Mouse (Mus musculus) G1E-ER4 (cell line): ENCODE results near the gene Ms4a13. TPM values are rescaled to one million over a fixed set of nuclear protein-coding genes. Genes with fewer than 3 reads are reported as not detected.
"Not testable (repeated sequence)": the region's sequence is repeated elsewhere in the genome, so short reads cannot be mapped to it uniquely, and the experiment has no call there.

Experiments
- GATA1 ChIP-seq: IDR thresholded peaks from one replicate; pipeline ENCODE4 v1.8.0; 2012; ENCODE audit warnings: low read length, inconsistent platforms
- polyA plus RNA-seq: library from polyadenylated mRNA; stranded (reverse); fragments of >175 nt; gene quantifications from 2 replicates; pipeline ENCODE4 v1.2.3, GENCODE M21; 2012

Gene Ms4a13
- polyA plus RNA-seq: not detected in 2 replicates

GRCm38 (mm10) chr19:11196546-11196945 is at the start of gene Ms4a13:
Ms4a13 (minus strand) TSS chr19:11196737.
- TF ChIP-seq GATA1: no peak

- no peak for TF ChIP-seq GATA1
These were observed 47.7 kb upstream of the Ms4a13 start for GRCm38 (mm10) chr19:11244230-11244629.

GRCm38 (mm10) chr19:11242560-11242959 is 46.0 kb upstream of the Ms4a13 start:
- no peak for TF ChIP-seq GATA1

GRCm38 (mm10) chr19:11235820-11236219 is 39.3 kb upstream of the Ms4a13 start:
- TF ChIP-seq GATA1: no peak

GRCm38 (mm10) chr19:11234921-11235735 is 38.6 kb upstream of the Ms4a13 start:
- TF ChIP-seq GATA1: no peak

GRCm38 (mm10) chr19:11234244-11234643 is 37.7 kb upstream of the Ms4a13 start:
- no peak for TF ChIP-seq GATA1

GRCm38 (mm10) chr19:11232348-11232747 is 35.8 kb upstream of the Ms4a13 start, which contains the start of gene Ms4a12:
Ms4a12 (minus strand) TSS chr19:11232448.
- no peak for TF ChIP-seq GATA1

GRCm38 (mm10) chr19:11192552-11192951 is 4.0 kb downstream of the Ms4a13 start:
- no peak for TF ChIP-seq GATA1

GRCm38 (mm10) chr19:11184121-11184520 is 12.4 kb downstream of the Ms4a13 start:
- no peak for TF ChIP-seq GATA1

GRCm38 (mm10) chr19:11177464-11177863 is 19.1 kb downstream of the Ms4a13 start:
- TF ChIP-seq GATA1: no peak

GRCm38 (mm10) chr19:11165172-11165571 is 31.4 kb downstream of the Ms4a13 start, which contains the start of gene 1700025F22Rik:
1700025F22Rik (minus strand) TSS chr19:11165320.
- TF ChIP-seq GATA1: no peak

- no peak for TF ChIP-seq GATA1
These were observed 61.2 kb downstream of the Ms4a13 start for GRCm38 (mm10) chr19:11135336-11135735.

- no peak for TF ChIP-seq GATA1
These were observed 61.7 kb downstream of the Ms4a13 start for GRCm38 (mm10) chr19:11134852-11135251.

- not testable (repeated sequence) for TF ChIP-seq GATA1
These were observed 65.8 kb downstream of the Ms4a13 start, which contains the start of gene 1700017D01Rik for GRCm38 (mm10) chr19:11130776-11131175. 1700017D01Rik (minus strand) TSS chr19:11130876.

GRCm38 (mm10) chr19:11129702-11130101 is 66.8 kb downstream of the Ms4a13 start:
- no peak for TF ChIP-seq GATA1

Other genes with a start within 250 kb of the Ms4a13 start
- gene Ccdc86, start 247.5 kb downstream of the Ms4a13 start, polyA plus RNA-seq: 66.2 and 72.8 TPM in 2 replicates
- not detected in 2 replicates for gene Ms4a10, start 222.1 kb downstream of the Ms4a13 start, polyA plus RNA-seq
- gene Ms4a15, start 203.5 kb downstream of the Ms4a13 start, polyA plus RNA-seq: not detected in 2 replicates
- gene Ms4a18, start 178.7 kb downstream of the Ms4a13 start, polyA plus RNA-seq: not detected in 2 replicates
- not detected in 2 replicates for gene Ms4a8a, start 115.6 kb downstream of the Ms4a13 start, polyA plus RNA-seq
- gene 1700017D01Rik, start 65.9 kb downstream of the Ms4a13 start, polyA plus RNA-seq: not detected in 2 replicates
- gene 1700025F22Rik, start 31.4 kb downstream of the Ms4a13 start, polyA plus RNA-seq: not detected in 2 replicates
- not detected in 2 replicates for gene Ms4a12, start 35.7 kb upstream of the Ms4a13 start, polyA plus RNA-seq
- not detected in 2 replicates for gene Ms4a1, start 69.5 kb upstream of the Ms4a13 start, polyA plus RNA-seq
- gene Ms4a5, start 87.1 kb upstream of the Ms4a13 start, polyA plus RNA-seq: not detected in 2 replicates
- gene Ms4a14, start 117.7 kb upstream of the Ms4a13 start, polyA plus RNA-seq: not detected in 2 replicates
- not detected in 2 replicates for gene Ms4a7, start 139.4 kb upstream of the Ms4a13 start, polyA plus RNA-seq
- not detected in 2 replicates for gene Ms4a4a, start 178.8 kb upstream of the Ms4a13 start, polyA plus RNA-seq
- not detected in 2 replicates for gene Ms4a4c, start 208.0 kb upstream of the Ms4a13 start, polyA plus RNA-seq
- gene Ms4a4b, start 246.8 kb upstream of the Ms4a13 start, polyA plus RNA-seq: not detected in 2 replicates